Mouse (Mus musculus): ENCODE results near the gene Cd47. TPM values are rescaled to one million over a fixed set of nuclear protein-coding genes. Genes with fewer than 3 reads are reported as not detected.

The Cd47 gene
- polyA plus RNA-seq (2017; shearing (Covaris generic)), result 384 TPM

DNA sequence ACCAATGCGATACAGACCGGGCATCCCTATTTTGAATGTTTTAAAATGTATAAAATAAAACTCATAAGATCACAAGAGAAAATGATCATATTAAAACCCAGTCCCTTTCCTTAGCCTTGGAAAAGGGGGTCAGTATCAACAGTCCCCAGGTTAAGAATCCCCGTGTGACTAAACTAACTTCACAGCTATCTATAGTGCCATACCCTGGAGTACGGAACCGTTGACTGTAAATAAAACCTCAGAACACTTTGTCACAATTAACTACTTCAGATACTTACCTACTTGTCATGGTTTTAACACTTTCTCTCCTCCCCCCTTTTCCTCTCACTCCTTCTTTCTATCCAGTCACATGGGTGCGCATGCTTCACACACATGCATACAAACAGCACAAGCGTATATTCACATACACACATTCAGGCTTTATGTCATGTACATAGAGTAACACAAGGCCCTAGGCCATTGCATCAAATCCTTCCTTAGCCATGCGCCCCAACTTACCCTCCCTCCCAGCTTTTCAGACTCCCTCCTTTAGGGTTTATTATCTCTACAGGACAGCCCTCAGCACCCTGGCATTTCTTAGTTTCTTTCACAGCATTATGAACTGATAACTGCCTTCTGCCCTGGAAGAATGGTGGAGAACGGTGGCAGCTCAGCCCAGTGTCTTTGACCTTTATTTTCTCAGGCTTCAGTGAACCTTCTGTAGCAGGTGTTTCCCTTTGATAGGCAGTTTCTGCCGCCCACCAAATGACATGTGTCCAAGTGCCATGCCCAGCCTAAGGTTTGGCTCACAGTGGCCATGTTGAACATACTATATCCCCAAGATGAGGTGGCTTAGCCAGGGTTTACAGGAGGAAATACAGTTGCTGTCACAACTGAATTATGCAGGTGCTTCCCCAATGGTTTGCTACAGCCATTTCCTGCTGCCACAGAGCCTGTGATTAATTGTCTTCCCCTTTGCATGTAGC, at the start of gene Cd47:
TSS of gene Cd47 (plus strand) at position 937 of the 965 bp plus-strand sequence.

Other genes with a start within 250 kb of the Cd47 start
- gene Ift57, start 101.3 kb upstream of the Cd47 start, polyA plus RNA-seq (2017; shearing (Covaris generic)), result 8.3 TPM

Measured in naive thymus-derived CD4-positive, alpha-beta T cell, adult 5 months (primary cell).